Mouse (Mus musculus) hindbrain, postnatal 0 days (tissue): ENCODE measurements around the gene P2rx5. TPM values are rescaled to one million over a fixed set of nuclear protein-coding genes. Genes with fewer than 3 reads are reported as not detected.

Experiments used
- ATAC-seq: fragments of 200-750 bp; cut with Nextera tagmentation; 2 replicates; pipeline ENCODE4 v1.8.0; 2017; ENCODE audit warnings: mild to moderate bottlenecking, moderate TSS enrichment, moderate library complexity
- DNase-seq: peaks from one replicate; pipeline ENCODE4 v3.0.0-alpha.2; 2015; ENCODE audit warnings: low spot score
- H3K27ac ChIP-seq: fragments of 300-500 bp; sonication (generic); 2 replicates; pipeline ENCODE4 v1.5.1; 2014; ENCODE audit warnings: mild to moderate bottlenecking
- H3K27me3 ChIP-seq: fragments of 300-500 bp; sonication (generic); 2 replicates; pipeline ENCODE4 v1.6.1; 2014; ENCODE audit warnings: low read length, mixed read lengths; ENCODE audit not compliant: insufficient read depth
- H3K36me3 ChIP-seq: fragments of 300-500 bp; sonication (generic); 2 replicates; pipeline ENCODE4 v1.6.1; 2014; ENCODE audit warnings: low read length, mixed read lengths; ENCODE audit not compliant: insufficient read depth
- H3K4me1 ChIP-seq: fragments of 300-500 bp; sonication (generic); 2 replicates; pipeline ENCODE4 v1.6.1; 2014; ENCODE audit warnings: antibody characterized with exemption, low read length, mixed read lengths; ENCODE audit not compliant: insufficient read depth
- H3K4me2 ChIP-seq: fragments of 300-500 bp; sonication (generic); 2 replicates; pipeline ENCODE4 v1.6.1; 2014; ENCODE audit warnings: low read depth, mild to moderate bottlenecking, low read length, moderate library complexity, mixed read lengths
- H3K4me3 ChIP-seq: fragments of 300-500 bp; sonication (generic); 2 replicates; pipeline ENCODE4 v1.5.1; 2014; ENCODE audit warnings: low read length
- H3K9ac ChIP-seq: fragments of 300-500 bp; sonication (generic); replicated peaks from 2 replicates; pipeline ENCODE4 v1.6.1; 2014; ENCODE audit warnings: mild to moderate bottlenecking, low read length, moderate library complexity, mixed read lengths
- H3K9me3 ChIP-seq: fragments of 300-500 bp; sonication (generic); 2 replicates; pipeline ENCODE4 v1.6.1; 2016; ENCODE audit warnings: low read length, mixed read lengths
- CTCF ChIP-seq: IDR thresholded peaks from 2 replicates; pipeline ENCODE4 v1.5.1; 2016; ENCODE audit warnings: antibody characterized with exemption, control low read depth, low read depth
- WGBS: fragments of 180-500 bp; shearing (Covaris S2); extraction: QIAGEN DNeasy Blood & Tissue Kit; methylation state at CpG from one replicate; pipeline ENCODE4 v1.1.7; 2014; 5-methylcytosine and 5-hydroxymethylcytosine counted together
- polyA plus RNA-seq: library from polyadenylated mRNA; unstranded; fragments of >200 nt; fragmentation: Nextera tagmentation; extraction: Ambion mirVana; gene quantifications from 2 replicates; pipeline ENCODE4 v1.2.1, GENCODE M21; 2015
- total RNA-seq: library from RNA; depleted of rRNA; stranded (reverse); fragments of >200 nt; gene quantifications from 2 replicates; pipeline ENCODE4 v1.2.3, GENCODE M21; 2014

The P2rx5 gene
- total and polyA plus RNA-seq, 2 experiments from 2014 or later = 0.48 to 1.2 TPM

DNA sequence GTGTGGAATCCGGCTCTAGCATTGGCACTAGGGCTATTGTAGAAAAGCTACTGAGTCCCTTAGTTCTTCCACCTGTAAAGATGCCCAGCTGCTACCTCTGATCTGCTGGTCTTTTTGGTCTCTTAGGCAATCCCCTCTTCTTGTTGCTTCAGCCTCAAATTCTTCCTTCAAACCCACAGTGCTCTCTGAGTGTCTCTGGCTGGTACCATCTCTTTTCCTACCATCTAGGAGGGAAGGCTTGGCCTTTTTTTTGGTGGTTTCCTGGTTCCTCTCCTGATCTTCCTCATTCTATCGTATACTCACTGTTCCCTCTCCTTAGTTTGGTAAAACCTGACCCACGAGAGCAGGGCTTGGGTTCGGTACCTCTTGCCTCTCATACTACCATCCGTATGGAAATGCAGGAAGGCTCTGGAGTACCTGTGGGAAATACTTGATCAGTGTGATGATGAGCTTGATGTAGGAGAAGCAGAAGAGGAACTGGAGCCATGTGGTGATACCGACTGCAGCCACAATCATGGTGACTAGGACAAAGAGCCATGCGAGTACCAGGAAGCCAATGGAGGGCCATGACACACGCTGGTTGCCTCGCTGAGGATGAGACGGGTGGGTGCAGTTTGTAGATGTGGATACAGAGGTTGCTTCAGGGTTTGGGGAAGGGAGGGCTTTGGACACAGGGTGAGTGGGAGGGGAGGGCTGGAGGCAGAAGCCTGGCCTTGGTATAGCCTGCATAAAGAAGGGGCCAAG lies 25.8 kb downstream of the P2rx5 start:
- ATAC-seq (no peak), DNase-seq (no peak)
- Histone ChIP-seq H3K9ac (no peak overlapping the region), H3K4me3 (no peak overlapping the region), H3K36me3 (peaks cover 37% of the 10 kb centered on the region; the same call in 1 of the 2 replicates), H3K27ac (no peak overlapping the region), H3K9me3 (no peaks in the 10 kb centered on the region), H3K4me2 (no peak overlapping the region), H3K27me3 (no peaks in the 10 kb centered on the region), H3K4me1 (no peaks in the 10 kb centered on the region)
- WGBS = 91% methylated on average over 10 of the region's 10 CpGs
- TF ChIP-seq CTCF = no peak

GRCm38 (mm10) chr11:73187231-73187630 lies 27.0 kb downstream of the P2rx5 start:
- DNase-seq (no peak), ATAC-seq (no peak)
- no peak for TF ChIP-seq CTCF
- Histone ChIP-seq H3K4me3 (no peak overlapping the region), H3K27me3 (no peaks in the 10 kb centered on the region), H3K4me1 (no peaks in the 10 kb centered on the region), H3K9me3 (no peaks in the 10 kb centered on the region), H3K36me3 (peaks cover 48% of the 10 kb centered on the region; the same call in 1 of the 2 replicates), H3K9ac (no peak overlapping the region), H3K27ac (no peak overlapping the region), H3K4me2 (no peak overlapping the region)
- WGBS = 84% methylated on average over 6 of the region's 6 CpGs

GRCm38 (mm10) chr11:73193047-73193446 lies 32.8 kb downstream of the P2rx5 start:
- Histone ChIP-seq H3K4me3 (no peak overlapping the region), H3K9ac (no peak overlapping the region), H3K27ac (no peak overlapping the region), H3K36me3 (peaks cover 54% of the 10 kb centered on the region; the same call in 1 of the 2 replicates), H3K4me1 (0 out of 2 replicates have a peak, but pooled peaks cover 3% of the 10 kb centered on the region), H3K4me2 (no peak overlapping the region), H3K9me3 (no peaks in the 10 kb centered on the region), H3K27me3 (no peaks in the 10 kb centered on the region)
- no peak for DNase-seq
- WGBS = 79% methylated on average over 6 of the region's 6 CpGs
- TF ChIP-seq CTCF = no peak
- no peak for ATAC-seq

DNA sequence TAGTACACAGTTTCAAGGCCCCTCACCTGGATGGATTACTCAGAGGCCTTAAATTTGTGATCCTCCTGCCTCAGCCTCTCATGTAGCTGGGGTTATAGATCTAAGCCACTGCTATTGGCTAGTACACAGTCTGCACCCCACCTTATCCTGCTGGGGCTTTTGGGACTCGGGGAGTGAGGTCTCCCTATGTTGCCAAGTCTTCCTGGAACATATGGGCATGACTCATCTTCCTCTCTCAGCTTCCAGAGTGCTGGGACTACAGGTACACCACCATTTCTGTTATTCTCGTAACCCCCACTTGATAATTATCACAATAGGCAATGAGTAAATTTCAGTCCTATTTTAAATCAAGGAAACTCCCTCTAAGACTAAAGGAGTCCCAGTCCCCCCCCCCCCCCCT lies 34.2 kb downstream of the P2rx5 start:
- Histone ChIP-seq H3K27ac (no peak overlapping the region), H3K4me2 (no peak overlapping the region), H3K27me3 (no peaks in the 10 kb centered on the region), H3K4me1 (0 out of 2 replicates have a peak, but pooled peaks cover 5% of the 10 kb centered on the region), H3K36me3 (peaks cover 42% of the 10 kb centered on the region; the same call in 1 of the 2 replicates), H3K4me3 (no peak overlapping the region), H3K9me3 (no peaks in the 10 kb centered on the region), H3K9ac (no peak overlapping the region)
- TF ChIP-seq CTCF = no peak
- no peak for ATAC-seq
- DNase-seq = no peak
- WGBS = 88% methylated on average over 2 of the region's 2 CpGs

GRCm38 (mm10) chr11:73198190-73198589 lies 38.0 kb downstream of the P2rx5 start:
- no peaks in the 10 kb centered on the region for H3K9me3 ChIP-seq
- H3K4me3 ChIP-seq = peak overlapping the region; percentile 63
- H3K9ac ChIP-seq = peak overlapping the region; percentile 82
- DNase-seq = no peak
- no peak for ATAC-seq
- H3K27me3 ChIP-seq = no peaks in the 10 kb centered on the region
- WGBS = 3% methylated on average over 1 of the region's 1 CpGs
- no peak overlapping the region for H3K27ac ChIP-seq
- TF ChIP-seq CTCF = no peak
- H3K36me3 ChIP-seq = peaks cover 11% of the 10 kb centered on the region; the same call in 1 of the 2 replicates
- H3K4me2 ChIP-seq = peak overlapping the region; percentile 96
- peaks cover 9% of the 10 kb centered on the region; the same call in 1 of the 2 replicates for H3K4me1 ChIP-seq

GRCm38 (mm10) chr11:73198603-73199229 lies 38.5 kb downstream of the P2rx5 start, which contains the start of gene Ctns:
Gene Ctns (minus strand): TSS chr11:73199042.
- peak; percentile 33; the same call in 1 of the 2 replicates for TF ChIP-seq CTCF
- peak within 1 kb of the TSS; percentile 96 for H3K4me2 ChIP-seq
- H3K9ac ChIP-seq = peak within 1 kb of the TSS; percentile 82
- peak within 1 kb of the TSS; percentile 74 for H3K27ac ChIP-seq
- DNase-seq = peak; percentile 90
- peaks cover 9% of the 10 kb centered on the region; the same call in 1 of the 2 replicates for H3K4me1 ChIP-seq
- H3K36me3 ChIP-seq = peaks cover 11% of the 10 kb centered on the region; the same call in 1 of the 2 replicates
- H3K4me3 ChIP-seq = peak within 1 kb of the TSS; percentile 63
- ATAC-seq = peak; percentile 97
- 1% methylated on average over 22 of the region's 22 CpGs for WGBS
- no peaks in the 10 kb centered on the region for H3K9me3 ChIP-seq
- H3K27me3 ChIP-seq = no peaks in the 10 kb centered on the region
